In the genomic region with DNA sequence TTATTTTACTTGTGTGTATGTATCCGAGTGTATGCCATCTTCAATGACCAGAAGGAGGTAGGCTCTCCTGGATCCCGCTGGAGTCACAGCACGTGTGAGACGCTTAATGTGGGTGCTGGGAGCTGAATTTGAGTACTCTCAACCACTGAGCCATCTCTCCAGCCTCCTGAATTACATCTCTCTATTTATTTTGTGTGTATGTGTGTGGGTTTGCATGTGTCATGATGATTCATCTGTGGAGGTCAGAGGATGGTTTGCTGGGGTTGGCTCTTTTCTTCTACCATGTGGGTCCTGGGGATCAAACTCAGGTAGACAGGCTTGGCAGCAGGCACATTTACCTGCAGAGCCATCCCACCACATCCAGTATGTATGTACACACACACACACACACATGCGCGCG, we compare ENCODE assay signal across 27 mouse cellular contexts. TPM values are rescaled to one million over a fixed set of nuclear protein-coding genes. Genes with fewer than 3 reads are reported as not detected.
DNase-seq lines count a peak whose midpoint lies in the region; ATAC-seq and TF ChIP-seq lines count a peak whose summit lies in the region.
"Had no signal": no experiment of that assay in that cellular context is flagged by ENCODE, and none has a peak within 500 bp of the region (broad histone marks: within the 10 kb centered on the region; RNA-seq: fewer than 3 reads in every experiment).

No protein-coding gene starts in this region.

- peak; percentile 36 for DNase-seq in 3134 (ENCODE audit: extremely low read depth, insufficient read length, low spot score)
- peak; percentile 55 for DNase-seq in 3T3-L1 (ENCODE audit: low read depth, low spot score)
- no peak for DNase-seq in limb, embryonic 14.5 days (ENCODE audit: low spot score)
- no peak for DNase-seq in heart, embryonic 10.5 days (ENCODE audit: low spot score)
- no peak for DNase-seq in urinary bladder, postnatal 4 days (ENCODE audit: low spot score in 2 of 2)
- DNase-seq: adrenal gland, adult 2 months; adrenal gland, postnatal 14 days; cerebellum, adult 11 months; cerebellum, adult 2 months; cerebellum, adult 9-11 months; cerebellum, postnatal 25 days; forebrain, postnatal 0 days; gastrocnemius, postnatal 25 days; heart, adult 18-20 months had no signal

- no peak for TF ChIP-seq POLR2A in limb, embryonic 14.5 days (IDR thresholded peaks at IDR 0.05; ENCODE audit: borderline replicate concordance, extremely low read depth, insufficient read depth, insufficient read length)

- H3K4me2 ChIP-seq in limb, embryonic 14.5 days (replicated peaks; ENCODE audit: low read depth, low read length, severe bottlenecking): peak overlapping the region; percentile 44; the same call in 1 of the 2 replicates
- H3K4me2 ChIP-seq in heart, embryonic 12.5 days: no peak overlapping the region
- H3K4me2 ChIP-seq: embryonic facial prominence, embryonic 12.5 days; hindbrain, embryonic 13.5 days had no signal

- peaks cover 51% of the 10 kb centered on the region for H3K4me1 ChIP-seq in E14TG2a.4 (replicated peaks; ENCODE audit: low read depth, low read length)
- H3K4me1 ChIP-seq in limb, embryonic 14.5 days (ENCODE audit: control insufficient read depth, insufficient read depth, low read length): peaks cover 8% of the 10 kb centered on the region
- H3K4me1 ChIP-seq in heart, embryonic 10.5 days: peaks cover 8% of the 10 kb centered on the region; the same call in 1 of the 2 replicates
- no peaks in the 10 kb centered on the region for H3K4me1 ChIP-seq in heart, embryonic 12.5 days (replicated peaks)
- H3K4me1 ChIP-seq: embryonic facial prominence, embryonic 12.5 days; hindbrain, embryonic 10.5 days had no signal

- no peaks in the 10 kb centered on the region for H3K36me3 ChIP-seq in E14TG2a.4 (ENCODE audit: insufficient read depth, low read length)
- no peaks in the 10 kb centered on the region for H3K36me3 ChIP-seq in limb, embryonic 14.5 days (ENCODE audit: control insufficient read depth, insufficient read depth, low read length)
- no peaks in the 10 kb centered on the region for H3K36me3 ChIP-seq in heart, embryonic 10.5 days
- H3K36me3 ChIP-seq in heart, embryonic 12.5 days: no peaks in the 10 kb centered on the region
- H3K36me3 ChIP-seq: embryonic facial prominence, embryonic 12.5 days; embryonic facial prominence, embryonic 15.5 days; hindbrain, embryonic 10.5 days; hindbrain, embryonic 13.5 days; intestine, embryonic 15.5 days had no signal

- no peak overlapping the region for H3K9ac ChIP-seq in limb, embryonic 14.5 days (ENCODE audit: low read depth, low read length, severe bottlenecking)
- no peak overlapping the region for H3K9ac ChIP-seq in heart, embryonic 12.5 days
- H3K9ac ChIP-seq: embryonic facial prominence, embryonic 12.5 days; embryonic facial prominence, embryonic 15.5 days; forebrain, postnatal 0 days; hindbrain, embryonic 13.5 days; intestine, embryonic 15.5 days had no signal

- 95% methylated on average over 7 of the region's 7 CpGs for WGBS in limb, embryonic 14.5 days
- 86% methylated on average over 7 of the region's 7 CpGs for WGBS in heart, embryonic 10.5 days
- WGBS in heart, embryonic 12.5 days: 89% methylated on average over 7 of the region's 7 CpGs

- TF ChIP-seq CTCF in E14TG2a.4 (conservative IDR thresholded peaks at IDR 0.05; ENCODE audit: low read length): no peak

- H3K4me3 ChIP-seq in E14TG2a.4 (replicated peaks; ENCODE audit: low read length): peak overlapping the region; percentile 61
- H3K4me3 ChIP-seq in limb, embryonic 14.5 days (replicated peaks; ENCODE audit: low read length): no peak overlapping the region
- no peak overlapping the region for H3K4me3 ChIP-seq in heart, embryonic 10.5 days
- no peak overlapping the region for H3K4me3 ChIP-seq in heart, embryonic 12.5 days
- H3K4me3 ChIP-seq: embryonic facial prominence, embryonic 12.5 days; embryonic facial prominence, embryonic 15.5 days; hindbrain, embryonic 10.5 days; hindbrain, embryonic 13.5 days; intestine, embryonic 15.5 days had no signal

- H3K9me3 ChIP-seq in E14TG2a.4 (ENCODE audit: low read length): peaks cover 19% of the 10 kb centered on the region
- no peaks in the 10 kb centered on the region for H3K9me3 ChIP-seq in limb, embryonic 14.5 days (ENCODE audit: control insufficient read depth, low read length)
- no peaks in the 10 kb centered on the region for H3K9me3 ChIP-seq in heart, embryonic 10.5 days
- 0 out of 2 replicates have a peak, but pooled peaks cover 5% of the 10 kb centered on the region for H3K9me3 ChIP-seq in heart, embryonic 12.5 days (replicated peaks)
- H3K9me3 ChIP-seq: embryonic facial prominence, embryonic 12.5 days; embryonic facial prominence, embryonic 15.5 days; hindbrain, embryonic 10.5 days; hindbrain, embryonic 13.5 days; intestine, embryonic 15.5 days had no signal

- H3K27ac ChIP-seq in limb, embryonic 14.5 days (replicated peaks; ENCODE audit: low read depth, low read length): no peak overlapping the region
- no peak overlapping the region for H3K27ac ChIP-seq in heart, embryonic 10.5 days
- H3K27ac ChIP-seq in heart, embryonic 12.5 days (ENCODE audit: poor library complexity, severe bottlenecking): no peak overlapping the region
- H3K27ac ChIP-seq: embryonic facial prominence, embryonic 12.5 days; embryonic facial prominence, embryonic 15.5 days; hindbrain, embryonic 10.5 days; hindbrain, embryonic 13.5 days; intestine, embryonic 15.5 days had no signal

- H3K27me3 ChIP-seq in E14TG2a.4 (ENCODE audit: insufficient read depth, low read length): no peaks in the 10 kb centered on the region
- no peaks in the 10 kb centered on the region for H3K27me3 ChIP-seq in limb, embryonic 14.5 days (ENCODE audit: control insufficient read depth, insufficient read depth, low read length)
- H3K27me3 ChIP-seq in heart, embryonic 10.5 days (ENCODE audit: insufficient read depth, poor library complexity, severe bottlenecking): 0 out of 2 replicates have a peak, but pooled peaks cover 3% of the 10 kb centered on the region
- no peaks in the 10 kb centered on the region; the same call in 1 of the 2 replicates for H3K27me3 ChIP-seq in heart, embryonic 12.5 days (replicated peaks)
- H3K27me3 ChIP-seq: embryonic facial prominence, embryonic 12.5 days; embryonic facial prominence, embryonic 15.5 days; hindbrain, embryonic 13.5 days; intestine, embryonic 15.5 days had no signal

- no peak for ATAC-seq in limb, embryonic 14.5 days (ENCODE audit: low FRiP score, low read depth)
- no peak for ATAC-seq in heart, embryonic 12.5 days (ENCODE audit: insufficient number of reproducible peaks, low FRiP score)
- ATAC-seq: forebrain, embryonic 14.5 days; forebrain, postnatal 0 days; hindbrain, embryonic 16.5 days; intestine, embryonic 15.5 days had no signal

RNA-seq across cellular contexts. Expression of gene Gcnt3, which starts 43.9 kb away (rescaled TPM):
- polyA plus RNA-seq in limb, embryonic 14.5 days (2012; rRNA removed): 0.01 and 0.03 TPM in 2 replicates
- polyA plus RNA-seq in limb, embryonic 14.5 days (2014; fragmentation: Nextera tagmentation; extraction: Ambion mirVana): 0.04 and 0.06 TPM in 2 replicates
- not detected in 2 replicates for polyA plus RNA-seq in heart, embryonic 10.5 days (2016; fragmentation: Nextera tagmentation; extraction: Ambion mirVana)
- not detected in 2 replicates for polyA plus RNA-seq in heart, embryonic 12.5 days (2016; fragmentation: Nextera tagmentation; extraction: Ambion mirVana)
- polyA plus RNA-seq: adrenal gland, adult 2 months; cerebellum, adult 2 months; embryonic facial prominence, embryonic 12.5 days; forebrain, embryonic 11.5 days; forebrain, embryonic 14.5 days; forebrain, postnatal 0 days; frontal cortex, adult 2 months; gonadal fat pad, adult 2 months; heart, embryonic 14.5 days; hindbrain, embryonic 10.5 days; hindbrain, embryonic 13.5 days; hindbrain, embryonic 16.5 days had no signal

Comparison
In these comparisons a context has a peak if more than half of its experiments do, and no peak if none do; other contexts are left out.
1. DNase-seq: peak in 3134 (single experiment) and 3T3-L1 (single experiment); none in limb, embryonic 14.5 days (single experiment), heart, embryonic 10.5 days (single experiment) and urinary bladder, postnatal 4 days (0 of 2).